Mouse (Mus musculus): ENCODE data around the gene Epc2. TPM values are rescaled to one million over a fixed set of nuclear protein-coding genes. Genes with fewer than 3 reads are reported as not detected.

The Epc2 gene
- polyA plus RNA-seq, 1 experiment from 2014 or later = 17.5 TPM

Other genes with a start within 250 kb of the Epc2 start
- 224 and 233 TPM in 2 replicates for gene Kif5c, start 167.8 kb downstream of the Epc2 start, polyA plus RNA-seq (2014; fragmentation: Nextera tagmentation; extraction: Ambion mirVana)